Mouse (Mus musculus) natural killer cell, adult 2 months (primary cell): ENCODE data around the gene Gatb.

Source experiments
- DNase-seq, 2 experiments: peaks; one replicate each; pipeline ENCODE4 v3.0.0; 2022; ENCODE audit warnings: low spot score in 2 of 2

The Gatb gene

GRCm38 (mm10) chr3:85703141-85703882 lies 129.4 kb downstream of the Gatb start:
- DNase-seq: no peak
